Comparison of ENCODE assay signal across 8 mouse cellular contexts in genomic region chr7:44589149-44589548, GRCm38 (mm10). TPM values are rescaled to one million over a fixed set of nuclear protein-coding genes. Genes with fewer than 3 reads are reported as not detected.
DNase-seq lines count a peak whose midpoint lies in the region; ATAC-seq lines count a peak whose summit lies in the region.

No protein-coding gene starts in this region.

- H3K9me3 ChIP-seq in hindbrain, embryonic 13.5 days = no peaks in the 10 kb centered on the region

- H3K4me3 ChIP-seq in hindbrain, embryonic 13.5 days = peak overlapping the region; percentile 66

- peak; percentile 11 for ATAC-seq in hindbrain, embryonic 13.5 days (ENCODE audit: low FRiP score)
- ATAC-seq in monocyte, adult 5-6 weeks (replicated peaks; ENCODE audit: insufficient number of reproducible peaks, low FRiP score, low TSS enrichment, poor library complexity, severe bottlenecking) = no peak

- peak overlapping the region; percentile 74 for H3K27ac ChIP-seq in hindbrain, embryonic 13.5 days

- peaks cover 72% of the 10 kb centered on the region for H3K4me1 ChIP-seq in hindbrain, embryonic 13.5 days (replicated peaks)

- peak; percentile 28 for DNase-seq in T-cell, adult 2 months (ENCODE audit: low spot score)
- peak; percentile 99 for DNase-seq in cerebellum, adult 11-12 months
- DNase-seq in forelimb bud, embryonic 11.5 days (ENCODE audit: low read depth, low spot score) = peak; percentile 83
- DNase-seq in layer of hippocampus, postnatal 36 days = peak; percentile 76 to 84
- DNase-seq in lung, postnatal 36 days = peak; percentile 93
- peak; percentile 88 for DNase-seq in right cerebral cortex, adult 18-20 months

- H3K9ac ChIP-seq in hindbrain, embryonic 13.5 days = peak overlapping the region; percentile 67

- WGBS in hindbrain, embryonic 13.5 days = under 1% methylated on average over 18 of the region's 33 CpGs

- H3K4me2 ChIP-seq in hindbrain, embryonic 13.5 days = peak overlapping the region; percentile 85

- no peaks in the 10 kb centered on the region for H3K36me3 ChIP-seq in hindbrain, embryonic 13.5 days

- H3K27me3 ChIP-seq in hindbrain, embryonic 13.5 days = peaks cover 47% of the 10 kb centered on the region

RNA-seq across cellular contexts. Expression of gene Kcnc3, which starts 1.3 kb away (rescaled TPM):
- 4.4 and 5.0 TPM in 2 replicates for polyA plus RNA-seq in hindbrain, embryonic 13.5 days (2015; fragmentation: Nextera tagmentation; extraction: Ambion mirVana)
- 100 to 1,000 TPM; 175 to 188 TPM for total RNA-seq in layer of hippocampus, postnatal 36 days (2021)
- total RNA-seq in monocyte, adult 5-6 weeks (2017) = 0.19 to 0.43 TPM (median 0.38 TPM) in 3 replicates

RNA-seq across cellular contexts. Expression of gene Napsa, which starts 17.0 kb away (rescaled TPM):
- 1.1 and 1.7 TPM in 2 replicates for polyA plus RNA-seq in hindbrain, embryonic 13.5 days (2015; fragmentation: Nextera tagmentation; extraction: Ambion mirVana)
- under 1 TPM in 1 of 2 experiments, not detected in 1; 0.25 TPM for total RNA-seq in layer of hippocampus, postnatal 36 days (2021)
- 162 to 248 TPM (median 207 TPM) in 3 replicates for total RNA-seq in monocyte, adult 5-6 weeks (2017)

RNA-seq across cellular contexts. Expression of gene Nr1h2, which starts 35.4 kb away (rescaled TPM):
- 69.8 and 70.9 TPM in 2 replicates for polyA plus RNA-seq in hindbrain, embryonic 13.5 days (2015; fragmentation: Nextera tagmentation; extraction: Ambion mirVana)
- 10 to 100 TPM; 58.7 to 62.1 TPM for total RNA-seq in layer of hippocampus, postnatal 36 days (2021)
- total RNA-seq in monocyte, adult 5-6 weeks (2017) = 140 to 243 TPM (median 153 TPM) in 3 replicates

RNA-seq across cellular contexts. Expression of gene Pold1, which starts 40.5 kb away (rescaled TPM):
- polyA plus RNA-seq in hindbrain, embryonic 13.5 days (2015; fragmentation: Nextera tagmentation; extraction: Ambion mirVana) = 24.4 and 28.8 TPM in 2 replicates
- 1 to 10 TPM; 6.2 to 8.7 TPM for total RNA-seq in layer of hippocampus, postnatal 36 days (2021)
- total RNA-seq in monocyte, adult 5-6 weeks (2017) = 16.1 to 42.8 TPM (median 23.8 TPM) in 3 replicates

RNA-seq across cellular contexts. Expression of gene Spib, which starts 57.3 kb away (rescaled TPM):
- not detected in 2 replicates for polyA plus RNA-seq in hindbrain, embryonic 13.5 days (2015; fragmentation: Nextera tagmentation; extraction: Ambion mirVana)
- total RNA-seq in layer of hippocampus, postnatal 36 days (2021) = under 1 TPM in 1 of 2 experiments, not detected in 1; 0.13 TPM
- total RNA-seq in monocyte, adult 5-6 weeks (2017) = 11.0 to 17.1 TPM (median 14.5 TPM) in 3 replicates

Comparison
In these comparisons a context has a peak if more than half of its experiments do, and no peak if none do; other contexts are left out.
1. DNase-seq: peak in every context shown above with its lines; median percentile 99 in cerebellum, adult 11-12 months; 93 in lung, postnatal 36 days; 88 in right cerebral cortex, adult 18-20 months; 83 in forelimb bud, embryonic 11.5 days; 80 in layer of hippocampus, postnatal 36 days; 28 in T-cell, adult 2 months.
2. RNA of gene Kcnc3, which starts 1.3 kb away (total RNA-seq): 175 to 188 TPM in layer of hippocampus, postnatal 36 days; 0.19 to 0.43 TPM in monocyte, adult 5-6 weeks; every median in the first group is over 100 times any median in the second.
3. RNA of gene Napsa, which starts 17.0 kb away (total RNA-seq): 162 to 248 TPM in monocyte, adult 5-6 weeks; 0.25 TPM in layer of hippocampus, postnatal 36 days; every median in the first group is over 100 times any median in the second.